Mouse (Mus musculus): ENCODE results near the gene Mboat7. TPM values are rescaled to one million over a fixed set of nuclear protein-coding genes. Genes with fewer than 3 reads are reported as not detected.
"Not testable (repeated sequence)": the region's sequence is repeated elsewhere in the genome, so short reads cannot be mapped to it uniquely, and the experiment has no call there.

Gene Mboat7
- polyA plus RNA-seq, 1 experiment from 2014 or later = 37.8 TPM

DNA sequence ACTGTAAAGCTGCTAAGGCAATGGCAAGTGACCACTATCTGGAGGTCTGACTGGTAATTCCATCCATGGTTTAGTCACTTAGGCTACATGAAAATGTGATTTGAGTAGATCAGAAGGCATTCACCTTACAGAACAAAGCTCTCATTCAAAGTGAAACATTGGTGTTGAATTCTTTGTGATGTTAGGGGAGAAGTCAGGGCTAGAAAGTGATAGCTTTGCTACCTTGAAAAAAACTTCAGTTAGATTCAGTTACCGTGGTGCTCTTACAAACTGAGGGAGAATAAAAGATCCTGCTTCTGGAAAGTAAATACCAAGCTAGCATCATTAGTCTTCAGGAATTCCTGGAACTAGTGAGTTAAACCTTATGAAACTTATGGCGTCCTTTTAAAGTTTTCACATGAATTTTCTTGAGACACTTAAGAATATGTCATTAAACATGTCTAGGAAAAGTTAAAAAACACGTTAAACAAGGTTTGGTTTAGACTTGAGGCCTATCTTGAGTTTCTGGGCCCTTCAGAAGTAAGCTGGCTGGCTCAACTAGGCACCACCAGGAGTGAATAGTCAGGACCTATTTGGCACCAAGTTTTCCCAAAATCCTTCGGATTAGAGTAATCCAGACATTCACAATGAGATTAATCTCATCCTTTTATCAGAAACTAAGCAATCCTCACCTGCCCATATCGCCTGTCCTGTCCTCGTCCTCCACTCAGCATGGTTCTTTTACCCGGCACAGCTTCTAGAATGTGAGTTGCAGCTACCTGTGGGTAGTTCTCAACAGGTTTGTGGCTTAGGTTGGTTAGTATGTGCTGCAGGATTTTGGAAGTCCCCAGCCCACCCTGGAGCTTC is 14.5 kb upstream of the Mboat7 start:
- WGBS = 48% methylated on average over 7 of the region's 7 CpGs
- H3K27me3 ChIP-seq (ENCODE audit: control insufficient read depth, insufficient read depth, low read length) = no peaks in the 10 kb centered on the region
- H3K27ac ChIP-seq (ENCODE audit: low read length) = no peak overlapping the region
- H3K36me3 ChIP-seq (ENCODE audit: control insufficient read depth, insufficient read depth) = peaks cover 22% of the 10 kb centered on the region
- H3K4me1 ChIP-seq (ENCODE audit: control insufficient read depth, insufficient read depth, low read length) = peaks cover 20% of the 10 kb centered on the region
- no peaks in the 10 kb centered on the region for H3K9me3 ChIP-seq (replicated peaks; ENCODE audit: control insufficient read depth, low read length)
- H3K4me3 ChIP-seq (ENCODE audit: low read length) = no peak overlapping the region
- H3K9ac ChIP-seq (ENCODE audit: low read length) = no peak overlapping the region
- no peak for ATAC-seq (replicated peaks; ENCODE audit: extremely low read depth, insufficient read depth, low FRiP score)
- no peak overlapping the region for H3K4me2 ChIP-seq (ENCODE audit: low read depth, low read length)

DNA sequence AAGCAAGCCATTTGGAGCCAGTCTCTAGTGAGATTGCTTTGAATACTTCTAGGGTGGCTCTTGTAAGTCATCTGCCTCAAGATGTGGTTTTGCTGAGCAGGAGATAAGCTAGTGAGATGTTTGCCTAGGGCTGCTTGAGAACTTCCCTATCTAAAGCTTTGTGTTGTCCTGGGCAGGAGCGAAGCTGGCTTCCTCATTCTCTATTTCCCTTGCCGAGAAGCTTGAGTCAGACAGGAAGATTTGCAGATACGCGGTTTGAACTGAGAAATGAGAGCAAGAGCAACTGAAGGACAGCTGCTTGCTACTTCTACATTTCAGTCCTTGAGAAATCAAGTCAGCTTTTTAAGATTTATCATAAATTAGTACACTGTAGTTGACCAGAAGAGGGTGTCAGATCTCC is 13.7 kb upstream of the Mboat7 start:
- 45% methylated on average over 4 of the region's 4 CpGs for WGBS
- Histone ChIP-seq H3K4me2 (ENCODE audit: low read depth, low read length) (no peak overlapping the region), H3K9ac (ENCODE audit: low read length) (no peak overlapping the region), H3K4me3 (ENCODE audit: low read length) (no peak overlapping the region; the same call in 1 of the 2 replicates), H3K9me3 (replicated peaks; ENCODE audit: control insufficient read depth, low read length) (no peaks in the 10 kb centered on the region), H3K4me1 (ENCODE audit: control insufficient read depth, insufficient read depth, low read length) (peaks cover 20% of the 10 kb centered on the region), H3K27ac (ENCODE audit: low read length) (0 out of 2 replicates have a peak overlapping the region, but pooled peaks have one; percentile 18), H3K36me3 (ENCODE audit: control insufficient read depth, insufficient read depth) (peaks cover 22% of the 10 kb centered on the region), H3K27me3 (ENCODE audit: control insufficient read depth, insufficient read depth, low read length) (no peaks in the 10 kb centered on the region)
- no peak for ATAC-seq (replicated peaks; ENCODE audit: extremely low read depth, insufficient read depth, low FRiP score)

- Histone ChIP-seq H3K27me3 (ENCODE audit: control insufficient read depth, insufficient read depth, low read length) (no peaks in the 10 kb centered on the region), H3K27ac (ENCODE audit: low read length) (no peak overlapping the region; the same call in 1 of the 2 replicates), H3K9ac (ENCODE audit: low read length) (peak overlapping the region; percentile 89), H3K36me3 (ENCODE audit: control insufficient read depth, insufficient read depth) (peaks cover 24% of the 10 kb centered on the region), H3K9me3 (replicated peaks; ENCODE audit: control insufficient read depth, low read length) (no peaks in the 10 kb centered on the region), H3K4me3 (ENCODE audit: low read length) (peak overlapping the region; percentile 89), H3K4me2 (ENCODE audit: low read depth, low read length) (peak overlapping the region; percentile 92), H3K4me1 (ENCODE audit: control insufficient read depth, insufficient read depth, low read length) (peaks cover 20% of the 10 kb centered on the region)
- 59% methylated on average over 11 of the region's 11 CpGs for WGBS
- no peak for ATAC-seq (replicated peaks; ENCODE audit: extremely low read depth, insufficient read depth, low FRiP score)
Observed at GRCm38 (mm10) chr7:3706343-3706934, 13.1 kb upstream of the Mboat7 start.

DNA sequence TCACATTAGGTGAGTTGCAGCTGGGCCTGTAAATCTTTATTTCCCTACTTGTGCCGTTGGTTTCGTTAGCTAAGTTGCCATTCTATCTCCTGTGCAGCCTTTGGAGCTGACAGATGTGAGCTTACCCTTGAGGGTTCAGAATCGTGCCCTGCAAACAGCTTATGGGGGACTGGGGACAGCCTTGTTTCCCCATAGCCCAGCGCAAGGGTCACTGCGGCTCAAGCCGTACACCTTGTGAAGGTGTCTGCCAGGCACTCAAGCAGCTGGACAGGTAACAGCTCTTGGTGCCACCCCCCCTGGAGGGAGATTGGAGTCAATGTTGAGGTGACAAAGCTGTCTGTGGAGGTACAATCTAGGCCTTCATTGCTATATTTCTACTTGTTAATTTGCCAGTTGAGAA is 12.6 kb upstream of the Mboat7 start:
- Histone ChIP-seq H3K4me3 (ENCODE audit: low read length) (peak overlapping the region; percentile 89), H3K9ac (ENCODE audit: low read length) (peak overlapping the region; percentile 89), H3K27me3 (ENCODE audit: control insufficient read depth, insufficient read depth, low read length) (no peaks in the 10 kb centered on the region), H3K27ac (ENCODE audit: low read length) (peak overlapping the region; percentile 1; the same call in 1 of the 2 replicates), H3K4me2 (ENCODE audit: low read depth, low read length) (peak overlapping the region; percentile 92), H3K36me3 (ENCODE audit: control insufficient read depth, insufficient read depth) (peaks cover 30% of the 10 kb centered on the region), H3K4me1 (ENCODE audit: control insufficient read depth, insufficient read depth, low read length) (peaks cover 20% of the 10 kb centered on the region), H3K9me3 (replicated peaks; ENCODE audit: control insufficient read depth, low read length) (no peaks in the 10 kb centered on the region)
- 22% methylated on average over 6 of the region's 6 CpGs for WGBS
- ATAC-seq (replicated peaks; ENCODE audit: extremely low read depth, insufficient read depth, low FRiP score) = no peak

DNA sequence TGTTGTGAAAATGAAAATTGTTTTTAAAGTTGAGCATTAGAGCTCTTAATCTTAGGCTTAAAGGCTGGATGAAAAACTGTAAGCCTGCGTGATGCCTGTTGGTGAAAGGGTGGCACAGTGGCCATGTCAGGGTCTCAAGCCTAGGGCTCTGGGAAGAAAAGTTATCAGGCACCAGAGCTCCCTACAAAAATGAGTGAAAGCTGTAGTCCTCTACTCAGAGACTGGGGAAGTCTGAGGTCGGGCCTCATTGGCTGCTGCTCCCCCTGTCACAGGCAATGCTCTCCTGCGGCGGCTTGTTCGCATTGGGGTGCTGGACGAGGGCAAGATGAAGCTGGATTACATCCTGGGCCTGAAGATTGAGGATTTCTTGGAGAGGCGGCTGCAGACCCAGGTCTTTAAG is 12.1 kb upstream of the Mboat7 start:
- Histone ChIP-seq H3K4me2 (ENCODE audit: low read depth, low read length) (peak overlapping the region; percentile 92), H3K4me1 (ENCODE audit: control insufficient read depth, insufficient read depth, low read length) (peaks cover 20% of the 10 kb centered on the region), H3K4me3 (ENCODE audit: low read length) (peak overlapping the region; percentile 89), H3K36me3 (ENCODE audit: control insufficient read depth, insufficient read depth) (peaks cover 32% of the 10 kb centered on the region), H3K9ac (ENCODE audit: low read length) (peak overlapping the region; percentile 89), H3K27ac (ENCODE audit: low read length) (0 out of 2 replicates have a peak overlapping the region, but pooled peaks have one; percentile 1)
- not testable (repeated sequence) for H3K27me3 ChIP-seq (ENCODE audit: control insufficient read depth, insufficient read depth, low read length); ATAC-seq (replicated peaks; ENCODE audit: extremely low read depth, insufficient read depth, low FRiP score); H3K9me3 ChIP-seq (replicated peaks; ENCODE audit: control insufficient read depth, low read length)
- WGBS = 3% methylated on average over 6 of the region's 7 CpGs

- ATAC-seq (replicated peaks; ENCODE audit: extremely low read depth, insufficient read depth, low FRiP score) = 0 out of 2 replicates have a peak, but pooled peaks have one; percentile 22
- WGBS = under 1% methylated on average over 20 of the region's 20 CpGs
- Histone ChIP-seq H3K4me2 (ENCODE audit: low read depth, low read length) (peak overlapping the region; percentile 92), H3K9me3 (replicated peaks; ENCODE audit: control insufficient read depth, low read length) (no peaks in the 10 kb centered on the region), H3K9ac (ENCODE audit: low read length) (peak overlapping the region; percentile 89), H3K4me3 (ENCODE audit: low read length) (peak overlapping the region; percentile 89), H3K27ac (ENCODE audit: low read length) (peak overlapping the region; percentile 98), H3K27me3 (ENCODE audit: control insufficient read depth, insufficient read depth, low read length) (no peaks in the 10 kb centered on the region), H3K36me3 (ENCODE audit: control insufficient read depth, insufficient read depth) (peaks cover 38% of the 10 kb centered on the region), H3K4me1 (ENCODE audit: control insufficient read depth, insufficient read depth, low read length) (peaks cover 20% of the 10 kb centered on the region)
Observed at GRCm38 (mm10) chr7:3704475-3704874, 11.2 kb upstream of the Mboat7 start.

DNA sequence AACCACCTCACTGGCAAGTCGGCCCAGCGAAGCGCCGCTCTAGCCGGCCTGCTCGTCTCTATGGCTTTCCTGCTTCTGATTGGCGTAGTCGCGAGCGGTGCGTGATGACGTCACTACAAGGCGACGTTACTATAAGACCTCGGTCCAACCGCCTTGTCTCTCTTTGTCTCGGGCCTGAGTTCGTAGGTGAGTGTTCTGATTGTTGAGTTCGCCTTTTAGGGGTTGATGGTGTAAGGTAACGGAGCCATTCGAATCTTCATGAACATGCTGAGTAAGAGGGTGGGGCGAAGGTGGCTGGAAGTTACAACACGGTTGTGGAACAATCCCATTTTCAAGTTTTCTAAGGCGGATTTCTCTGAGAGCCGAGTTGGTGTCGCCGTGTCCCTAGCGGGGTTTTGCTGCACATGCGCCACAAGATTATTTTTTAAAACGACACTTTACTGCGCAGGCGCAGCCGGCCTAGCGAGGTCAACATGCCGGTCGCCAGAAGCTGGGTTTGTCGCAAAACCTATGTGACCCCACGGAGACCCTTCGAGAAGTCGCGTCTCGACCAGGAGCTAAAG is 10.6 kb upstream of the Mboat7 start, which contains the start of gene Rps9:
Gene Rps9, plus strand, starts transcription at position 115 of the 563 bp plus-strand sequence.
- H3K27ac ChIP-seq (ENCODE audit: low read length) = peak within 1 kb of the TSS; percentile 98
- WGBS = 2% methylated on average over 42 of the region's 42 CpGs
- H3K4me3 ChIP-seq (ENCODE audit: low read length) = peak within 1 kb of the TSS; percentile 89
- no peaks in the 10 kb centered on the region for H3K27me3 ChIP-seq (ENCODE audit: control insufficient read depth, insufficient read depth, low read length)
- peaks cover 41% of the 10 kb centered on the region for H3K36me3 ChIP-seq (ENCODE audit: control insufficient read depth, insufficient read depth)
- H3K9me3 ChIP-seq (replicated peaks; ENCODE audit: control insufficient read depth, low read length) = no peaks in the 10 kb centered on the region
- peak; percentile 94 for ATAC-seq (replicated peaks; ENCODE audit: extremely low read depth, insufficient read depth, low FRiP score)
- H3K9ac ChIP-seq (ENCODE audit: low read length) = peak within 1 kb of the TSS; percentile 89
- H3K4me1 ChIP-seq (ENCODE audit: control insufficient read depth, insufficient read depth, low read length) = peaks cover 20% of the 10 kb centered on the region
- H3K4me2 ChIP-seq (ENCODE audit: low read depth, low read length) = peak within 1 kb of the TSS; percentile 92

- Histone ChIP-seq H3K36me3 (ENCODE audit: control insufficient read depth, insufficient read depth) (peaks cover 47% of the 10 kb centered on the region), H3K4me2 (ENCODE audit: low read depth, low read length) (peak overlapping the region; percentile 92), H3K9me3 (replicated peaks; ENCODE audit: control insufficient read depth, low read length) (no peaks in the 10 kb centered on the region), H3K9ac (ENCODE audit: low read length) (peak overlapping the region; percentile 69), H3K27me3 (ENCODE audit: control insufficient read depth, insufficient read depth, low read length) (no peaks in the 10 kb centered on the region), H3K27ac (ENCODE audit: low read length) (peak overlapping the region; percentile 98), H3K4me1 (ENCODE audit: control insufficient read depth, insufficient read depth, low read length) (peaks cover 20% of the 10 kb centered on the region), H3K4me3 (ENCODE audit: low read length) (peak overlapping the region; percentile 89)
- 20% methylated on average over 6 of the region's 6 CpGs for WGBS
- ATAC-seq (replicated peaks; ENCODE audit: extremely low read depth, insufficient read depth, low FRiP score) = peak; percentile 28; the same call in 1 of the 2 replicates
Observed at GRCm38 (mm10) chr7:3703148-3703878, 10.0 kb upstream of the Mboat7 start.

Data from heart, embryonic 16.5 days (tissue).